Mouse (Mus musculus) urinary bladder, adult 2 months (tissue): ENCODE measurements around the gene Olfr458. TPM values are rescaled to one million over a fixed set of nuclear protein-coding genes. Genes with fewer than 3 reads are reported as not detected.
"Not testable (repeated sequence)": the region's sequence is repeated elsewhere in the genome, so short reads cannot be mapped to it uniquely, and the experiment has no call there.

Experiments used
- DNase-seq: peaks from one replicate; pipeline ENCODE4 v3.0.0; 2022; ENCODE audit warnings: low spot score
- polyA plus RNA-seq: library from polyadenylated mRNA; depleted of rRNA; stranded (reverse); fragments of >200 nt; gene quantifications from 2 replicates; pipeline ENCODE4 v1.2.3, GENCODE M21; 2012; rRNA removed

Gene Olfr458
- polyA plus RNA-seq: not detected in 2 replicates

- no peak for DNase-seq
Measured at GRCm38 (mm10) chr6:42465096-42465495, at the start of gene Olfr458. Gene Olfr458 (minus strand): TSS chr6:42465196.

GRCm38 (mm10) chr6:42513461-42513860, 48.5 kb upstream of the Olfr458 start:
- DNase-seq: no peak

GRCm38 (mm10) chr6:42509311-42509710, 44.3 kb upstream of the Olfr458 start:
- no peak for DNase-seq

- no peak for DNase-seq
Measured at GRCm38 (mm10) chr6:42503478-42503877, 38.5 kb upstream of the Olfr458 start.

GRCm38 (mm10) chr6:42489731-42490130, 24.7 kb upstream of the Olfr458 start:
- DNase-seq: no peak

GRCm38 (mm10) chr6:42487114-42487513, 22.1 kb upstream of the Olfr458 start, which contains the start of gene Olfr456:
Gene Olfr456 (minus strand): TSS chr6:42487214.
- no peak for DNase-seq

- no peak for DNase-seq
Measured at GRCm38 (mm10) chr6:42484633-42485032, 19.6 kb upstream of the Olfr458 start.

GRCm38 (mm10) chr6:42476235-42476634, 11.2 kb upstream of the Olfr458 start, which contains the start of gene Olfr457:
Gene Olfr457 (minus strand): TSS chr6:42476335.
- DNase-seq: no peak

GRCm38 (mm10) chr6:42471298-42471697, 6.3 kb upstream of the Olfr458 start:
- not testable (repeated sequence) for DNase-seq

- DNase-seq: no peak
Measured at GRCm38 (mm10) chr6:42470542-42470941, 5.5 kb upstream of the Olfr458 start.

GRCm38 (mm10) chr6:42447381-42447780, 17.6 kb downstream of the Olfr458 start:
- no peak for DNase-seq

GRCm38 (mm10) chr6:42444491-42444890, 20.5 kb downstream of the Olfr458 start:
- no peak for DNase-seq

- DNase-seq: no peak
Measured at GRCm38 (mm10) chr6:42441395-42441794, 23.6 kb downstream of the Olfr458 start.

- DNase-seq: no peak
Measured at GRCm38 (mm10) chr6:42435490-42435889, 29.5 kb downstream of the Olfr458 start.

- DNase-seq: no peak
Measured at GRCm38 (mm10) chr6:42434446-42434845, 30.6 kb downstream of the Olfr458 start, which contains the start of gene Tas2r126. Gene Tas2r126 (plus strand): TSS chr6:42434535.

GRCm38 (mm10) chr6:42433554-42433953, 31.4 kb downstream of the Olfr458 start:
- no peak for DNase-seq

GRCm38 (mm10) chr6:42426337-42426736, 38.7 kb downstream of the Olfr458 start:
- no peak for DNase-seq

- DNase-seq: no peak
Measured at GRCm38 (mm10) chr6:42424472-42424871, 40.5 kb downstream of the Olfr458 start.

- no peak for DNase-seq
Measured at GRCm38 (mm10) chr6:42421439-42421838, 43.6 kb downstream of the Olfr458 start.

GRCm38 (mm10) chr6:42419443-42419842, 45.6 kb downstream of the Olfr458 start:
- DNase-seq: no peak
